Mouse (Mus musculus): ENCODE data around the gene Itpr3. TPM values are rescaled to one million over a fixed set of nuclear protein-coding genes. Genes with fewer than 3 reads are reported as not detected.

Itpr3 gene
- polyA plus RNA-seq, 1 experiment from 2014 or later: 4.3 TPM

DNA sequence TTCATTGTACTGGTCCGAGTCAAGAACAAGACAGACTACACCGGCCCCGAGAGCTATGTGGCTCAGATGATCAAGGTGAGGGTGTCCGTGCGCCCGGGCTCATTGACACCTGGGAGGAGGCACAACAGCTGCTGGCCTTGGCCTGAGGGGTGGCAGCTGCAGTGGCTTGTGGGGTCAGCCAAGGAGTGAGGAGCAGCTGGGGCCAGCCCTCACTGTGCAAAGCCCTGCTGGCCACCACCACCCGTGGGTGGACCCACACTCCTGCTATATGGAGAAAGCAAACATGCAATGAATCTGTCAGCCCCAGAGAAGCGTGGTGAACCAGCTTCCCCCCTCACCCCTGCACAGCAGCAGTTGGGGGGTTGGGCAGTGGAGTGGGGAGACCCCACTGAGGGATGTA, 62.9 kb downstream of the Itpr3 start:
- 69% methylated on average over 8 of the region's 8 CpGs for WGBS
- no peak overlapping the region for H3K4me3 ChIP-seq (replicated peaks)
- ATAC-seq (ENCODE audit: insufficient number of reproducible peaks, insufficient read depth, low FRiP score, low TSS enrichment, low read depth): no peak; the same call in 1 of the 2 replicates
- 0 out of 2 replicates have a peak, but pooled peaks cover 3% of the 10 kb centered on the region for H3K9me3 ChIP-seq
- 0 out of 2 replicates have a peak overlapping the region, but pooled peaks have one; percentile 37 for H3K9ac ChIP-seq (replicated peaks)
- no peak overlapping the region for H3K4me2 ChIP-seq
- peak overlapping the region; percentile 50; the same call in 1 of the 2 replicates for H3K27ac ChIP-seq
- peaks cover 76% of the 10 kb centered on the region for H3K36me3 ChIP-seq
- H3K4me1 ChIP-seq (replicated peaks): peaks cover 22% of the 10 kb centered on the region
- H3K27me3 ChIP-seq: no peaks in the 10 kb centered on the region

DNA sequence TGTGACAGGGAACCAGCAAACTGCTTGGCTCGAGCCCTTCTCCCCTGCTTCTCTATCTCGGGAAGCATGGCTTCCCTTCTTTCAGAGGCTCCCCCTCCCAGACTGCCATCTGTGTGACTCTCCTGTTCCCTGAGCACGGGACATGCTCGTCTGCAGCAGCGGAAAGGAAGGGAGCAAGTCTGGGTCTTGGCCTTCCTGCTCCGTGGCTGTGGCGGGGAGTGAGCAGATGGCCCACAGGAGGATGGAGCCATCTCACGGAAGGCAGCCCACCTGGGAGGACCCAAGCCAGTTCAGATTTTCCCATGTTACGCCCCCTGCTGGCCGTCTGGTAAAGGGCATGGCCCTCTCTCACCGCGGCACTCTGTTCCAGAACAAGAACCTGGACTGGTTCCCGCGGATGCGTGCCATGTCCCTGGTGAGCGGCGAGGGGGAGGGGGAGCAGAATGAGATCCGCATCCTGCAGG, 63.5 kb downstream of the Itpr3 start:
- 9% methylated on average over 18 of the region's 18 CpGs for WGBS
- H3K9ac ChIP-seq (replicated peaks): no peak overlapping the region
- peaks cover 83% of the 10 kb centered on the region for H3K36me3 ChIP-seq
- H3K4me1 ChIP-seq (replicated peaks): peaks cover 28% of the 10 kb centered on the region
- 0 out of 2 replicates have a peak, but pooled peaks have one; percentile 5 for ATAC-seq (ENCODE audit: insufficient number of reproducible peaks, insufficient read depth, low FRiP score, low TSS enrichment, low read depth)
- H3K27ac ChIP-seq: peak overlapping the region; percentile 50; the same call in 1 of the 2 replicates
- H3K9me3 ChIP-seq: 0 out of 2 replicates have a peak, but pooled peaks cover 3% of the 10 kb centered on the region
- H3K4me2 ChIP-seq: 0 out of 2 replicates have a peak overlapping the region, but pooled peaks have one; percentile 19
- no peaks in the 10 kb centered on the region for H3K27me3 ChIP-seq
- no peak overlapping the region for H3K4me3 ChIP-seq (replicated peaks)

- WGBS: 48% methylated on average over 14 of the region's 14 CpGs
- Histone ChIP-seq H3K9me3 (0 out of 2 replicates have a peak, but pooled peaks cover 3% of the 10 kb centered on the region), H3K27me3 (no peaks in the 10 kb centered on the region), H3K4me1 (replicated peaks) (peaks cover 35% of the 10 kb centered on the region), H3K4me3 (replicated peaks) (no peak overlapping the region), H3K4me2 (no peak overlapping the region), H3K36me3 (peaks cover 80% of the 10 kb centered on the region), H3K9ac (replicated peaks) (no peak overlapping the region), H3K27ac (peak overlapping the region; percentile 35; the same call in 1 of the 2 replicates)
- ATAC-seq (ENCODE audit: insufficient number of reproducible peaks, insufficient read depth, low FRiP score, low TSS enrichment, low read depth): no peak
These were observed 64.2 kb downstream of the Itpr3 start for GRCm38 (mm10) chr17:27121266-27121665.

- no peak overlapping the region for H3K27ac ChIP-seq
- peaks cover 39% of the 10 kb centered on the region for H3K4me1 ChIP-seq (replicated peaks)
- H3K9ac ChIP-seq (replicated peaks): no peak overlapping the region
- no peaks in the 10 kb centered on the region for H3K27me3 ChIP-seq
- no peak for ATAC-seq (ENCODE audit: insufficient number of reproducible peaks, insufficient read depth, low FRiP score, low TSS enrichment, low read depth)
- no peak overlapping the region for H3K4me3 ChIP-seq (replicated peaks)
- no peak overlapping the region for H3K4me2 ChIP-seq
- H3K36me3 ChIP-seq: peaks cover 75% of the 10 kb centered on the region
- 0 out of 2 replicates have a peak, but pooled peaks cover 3% of the 10 kb centered on the region for H3K9me3 ChIP-seq
- 76% methylated on average over 7 of the region's 7 CpGs for WGBS
These were observed 64.7 kb downstream of the Itpr3 start for GRCm38 (mm10) chr17:27121781-27122180.

GRCm38 (mm10) chr17:27122701-27123100, 65.6 kb downstream of the Itpr3 start:
- ATAC-seq (ENCODE audit: insufficient number of reproducible peaks, insufficient read depth, low FRiP score, low TSS enrichment, low read depth): no peak
- Histone ChIP-seq H3K4me1 (replicated peaks) (peaks cover 47% of the 10 kb centered on the region), H3K36me3 (peaks cover 66% of the 10 kb centered on the region), H3K9ac (replicated peaks) (no peak overlapping the region), H3K4me3 (replicated peaks) (no peak overlapping the region), H3K9me3 (0 out of 2 replicates have a peak, but pooled peaks cover under 1% of the 10 kb centered on the region), H3K4me2 (no peak overlapping the region), H3K27me3 (no peaks in the 10 kb centered on the region), H3K27ac (no peak overlapping the region)
- WGBS: 87% methylated on average over 11 of the region's 11 CpGs

GRCm38 (mm10) chr17:27123103-27123502, 66.0 kb downstream of the Itpr3 start:
- H3K4me3 ChIP-seq (replicated peaks): no peak overlapping the region
- no peaks in the 10 kb centered on the region for H3K27me3 ChIP-seq
- H3K27ac ChIP-seq: no peak overlapping the region
- H3K4me1 ChIP-seq (replicated peaks): peaks cover 47% of the 10 kb centered on the region
- ATAC-seq (ENCODE audit: insufficient number of reproducible peaks, insufficient read depth, low FRiP score, low TSS enrichment, low read depth): no peak
- no peak overlapping the region for H3K4me2 ChIP-seq
- H3K36me3 ChIP-seq: peaks cover 63% of the 10 kb centered on the region
- no peak overlapping the region for H3K9ac ChIP-seq (replicated peaks)
- WGBS: 88% methylated on average over 2 of the region's 2 CpGs
- no peaks in the 10 kb centered on the region for H3K9me3 ChIP-seq

- H3K4me2 ChIP-seq: no peak overlapping the region
- no peak overlapping the region for H3K27ac ChIP-seq
- ATAC-seq (ENCODE audit: insufficient number of reproducible peaks, insufficient read depth, low FRiP score, low TSS enrichment, low read depth): no peak
- no peak overlapping the region for H3K4me3 ChIP-seq (replicated peaks)
- H3K36me3 ChIP-seq: peaks cover 60% of the 10 kb centered on the region
- H3K4me1 ChIP-seq (replicated peaks): peaks cover 50% of the 10 kb centered on the region
- H3K27me3 ChIP-seq: no peaks in the 10 kb centered on the region
- H3K9me3 ChIP-seq: no peaks in the 10 kb centered on the region
- no peak overlapping the region for H3K9ac ChIP-seq (replicated peaks)
- WGBS: 87% methylated on average over 7 of the region's 7 CpGs
These were observed 66.8 kb downstream of the Itpr3 start for GRCm38 (mm10) chr17:27123813-27124375.

- peaks cover 58% of the 10 kb centered on the region for H3K36me3 ChIP-seq
- WGBS: 33% methylated on average over 12 of the region's 12 CpGs
- H3K9ac ChIP-seq (replicated peaks): no peak overlapping the region
These were observed 68.1 kb downstream of the Itpr3 start for GRCm38 (mm10) chr17:27125185-27125584.

DNA sequence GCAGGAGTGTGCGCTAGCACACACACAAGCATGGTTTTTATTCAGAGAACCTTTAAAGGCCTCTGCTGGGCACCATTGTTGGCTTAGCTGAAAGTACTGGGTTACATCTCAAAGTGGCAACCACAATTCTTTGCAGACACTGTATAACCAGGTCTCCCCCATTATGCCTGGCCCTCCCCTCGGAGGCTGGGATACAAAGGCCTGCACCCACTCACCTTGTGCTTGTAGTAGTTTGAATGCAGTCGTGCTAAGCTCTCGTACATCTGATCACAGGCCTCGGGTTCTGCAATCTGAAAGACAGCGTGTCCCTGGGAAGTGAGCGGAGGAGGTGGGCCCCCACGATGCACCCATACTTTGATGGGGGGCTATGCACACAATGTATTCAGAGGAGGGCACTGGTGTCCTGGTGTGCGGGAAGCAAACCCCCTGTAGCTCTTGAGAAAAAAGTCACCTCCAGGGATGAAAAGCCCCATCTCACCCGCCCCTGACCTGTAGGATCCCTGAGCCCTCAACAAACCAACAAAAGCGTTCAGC, 68.6 kb downstream of the Itpr3 start:
- no peak overlapping the region for H3K27ac ChIP-seq
- no peaks in the 10 kb centered on the region for H3K27me3 ChIP-seq
- no peak overlapping the region for H3K9ac ChIP-seq (replicated peaks)
- no peak overlapping the region for H3K4me2 ChIP-seq
- H3K36me3 ChIP-seq: peaks cover 58% of the 10 kb centered on the region
- H3K4me3 ChIP-seq (replicated peaks): no peak overlapping the region
- no peaks in the 10 kb centered on the region for H3K9me3 ChIP-seq
- H3K4me1 ChIP-seq (replicated peaks): peaks cover 55% of the 10 kb centered on the region
- ATAC-seq (ENCODE audit: insufficient number of reproducible peaks, insufficient read depth, low FRiP score, low TSS enrichment, low read depth): no peak
- 87% methylated on average over 11 of the region's 11 CpGs for WGBS

More at GRCm38 (mm10) chr17:27125185-27125584, 68.1 kb downstream of the Itpr3 start:
- Histone ChIP-seq H3K27me3 (no peaks in the 10 kb centered on the region), H3K4me3 (replicated peaks) (no peak overlapping the region), H3K9me3 (no peaks in the 10 kb centered on the region), H3K4me1 (replicated peaks) (peaks cover 55% of the 10 kb centered on the region), H3K27ac (peak overlapping the region; percentile 47), H3K4me2 (no peak overlapping the region)
- no peak for ATAC-seq (ENCODE audit: insufficient number of reproducible peaks, insufficient read depth, low FRiP score, low TSS enrichment, low read depth)

DNA sequence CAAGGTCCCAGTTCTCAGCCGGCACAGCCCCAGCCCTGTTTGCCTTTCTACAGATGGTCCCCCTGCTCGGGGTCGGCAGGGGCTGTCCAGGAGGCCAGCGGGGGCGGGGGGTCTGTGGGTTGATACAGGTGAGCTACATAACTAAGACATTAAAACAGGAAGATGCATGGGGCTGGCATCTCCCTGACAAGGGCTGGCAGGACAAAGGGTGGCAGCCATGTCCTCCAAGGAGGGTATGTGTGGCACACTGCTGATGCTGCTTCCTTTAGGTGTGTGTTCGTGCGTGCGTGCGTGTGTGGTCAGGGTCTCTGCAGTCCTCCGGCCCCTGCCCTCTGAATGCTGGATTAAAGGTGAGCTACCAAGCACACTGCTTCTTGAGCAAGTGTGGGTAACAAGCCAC, 69.9 kb downstream of the Itpr3 start:
- H3K4me2 ChIP-seq: no peak overlapping the region
- no peak overlapping the region for H3K27ac ChIP-seq
- no peaks in the 10 kb centered on the region for H3K27me3 ChIP-seq
- 0 out of 2 replicates have a peak overlapping the region, but pooled peaks have one; percentile 14 for H3K9ac ChIP-seq (replicated peaks)
- no peak overlapping the region for H3K4me3 ChIP-seq (replicated peaks)
- H3K36me3 ChIP-seq: peaks cover 48% of the 10 kb centered on the region
- no peak for ATAC-seq (ENCODE audit: insufficient number of reproducible peaks, insufficient read depth, low FRiP score, low TSS enrichment, low read depth)
- no peaks in the 10 kb centered on the region for H3K9me3 ChIP-seq
- WGBS: 82% methylated on average over 10 of the region's 10 CpGs
- H3K4me1 ChIP-seq (replicated peaks): peaks cover 59% of the 10 kb centered on the region

GRCm38 (mm10) chr17:27128189-27128588, 71.1 kb downstream of the Itpr3 start:
- Histone ChIP-seq H3K9ac (replicated peaks) (no peak overlapping the region), H3K36me3 (peaks cover 36% of the 10 kb centered on the region), H3K4me1 (replicated peaks) (peaks cover 72% of the 10 kb centered on the region), H3K27me3 (no peaks in the 10 kb centered on the region), H3K4me2 (no peak overlapping the region), H3K9me3 (no peaks in the 10 kb centered on the region), H3K4me3 (replicated peaks) (no peak overlapping the region), H3K27ac (no peak overlapping the region)
- ATAC-seq (ENCODE audit: insufficient number of reproducible peaks, insufficient read depth, low FRiP score, low TSS enrichment, low read depth): no peak
- WGBS: 97% methylated on average over 5 of the region's 5 CpGs
